Mouse (Mus musculus) layer of hippocampus, adult 8-10 months (tissue): ENCODE data around the gene Gpc5. TPM values are rescaled to one million over a fixed set of nuclear protein-coding genes. Genes with fewer than 3 reads are reported as not detected.

Experiments used
- DNase-seq, 2 experiments: peaks; one replicate each; pipeline ENCODE4 v3.0.0; 2022; ENCODE audit warnings: low spot score in 2 of 2
- total RNA-seq, 4 experiments: library from RNA; stranded (reverse); gene quantifications; 2 replicates each; pipeline ENCODE4 v1.2.4; 2022

Gpc5 gene
- total RNA-seq, 4 experiments from 2014 or later = 33.3 to 43.9 (median 38.7) TPM

- DNase-seq = no peak
These were observed 408.8 kb downstream of the Gpc5 start for GRCm38 (mm10) chr14:115500794-115501193.

- no peak for DNase-seq
These were observed 454.7 kb downstream of the Gpc5 start for GRCm38 (mm10) chr14:115546516-115547282.

- DNase-seq = no peak
These were observed 460.0 kb downstream of the Gpc5 start for GRCm38 (mm10) chr14:115551996-115552395.

GRCm38 (mm10) chr14:115580466-115581255 is 488.6 kb downstream of the Gpc5 start:
- DNase-seq = no peak

GRCm38 (mm10) chr14:115581256-115581633 is 489.2 kb downstream of the Gpc5 start:
- no peak for DNase-seq

- no peak for DNase-seq
These were observed 508.4 kb downstream of the Gpc5 start for GRCm38 (mm10) chr14:115600259-115601029.

GRCm38 (mm10) chr14:115614154-115614553 is 522.1 kb downstream of the Gpc5 start:
- no peak for DNase-seq

- DNase-seq = no peak
These were observed 524.3 kb downstream of the Gpc5 start for GRCm38 (mm10) chr14:115616305-115616704.

- DNase-seq = no peak
These were observed 524.8 kb downstream of the Gpc5 start for GRCm38 (mm10) chr14:115616846-115617245.

GRCm38 (mm10) chr14:115620473-115620872 is 528.5 kb downstream of the Gpc5 start:
- no peak for DNase-seq

- DNase-seq = no peak
These were observed 539.3 kb downstream of the Gpc5 start for GRCm38 (mm10) chr14:115631160-115631898.

GRCm38 (mm10) chr14:115633311-115633710 is 541.3 kb downstream of the Gpc5 start:
- DNase-seq = no peak

- DNase-seq = no peak
These were observed 587.9 kb downstream of the Gpc5 start for GRCm38 (mm10) chr14:115679875-115680274.

GRCm38 (mm10) chr14:115746013-115746412 is 654.0 kb downstream of the Gpc5 start:
- DNase-seq = no peak

- DNase-seq = peak; percentile 7 to 12
These were observed 668.2 kb downstream of the Gpc5 start for GRCm38 (mm10) chr14:115760241-115760640.

- no peak for DNase-seq
These were observed 687.6 kb downstream of the Gpc5 start for GRCm38 (mm10) chr14:115779382-115780177.

- DNase-seq = no peak
These were observed 712.7 kb downstream of the Gpc5 start for GRCm38 (mm10) chr14:115804751-115805150.

- no peak for DNase-seq
These were observed 727.0 kb downstream of the Gpc5 start for GRCm38 (mm10) chr14:115819021-115819420.

GRCm38 (mm10) chr14:115821657-115822056 is 729.6 kb downstream of the Gpc5 start:
- peak in 1 of 2 experiments; percentile 9 for DNase-seq

GRCm38 (mm10) chr14:115830485-115830884 is 738.5 kb downstream of the Gpc5 start:
- no peak for DNase-seq
